Mouse (Mus musculus) thymus, adult 2 months (tissue): Measurements from ENCODE around the gene Tmem164.

Source experiments
- CTCF ChIP-seq: fragments of 200-500 bp; IDR thresholded peaks from 2 replicates; pipeline ENCODE4 v1.5.1; 2012; ENCODE audit warnings: mild to moderate bottlenecking, control low read depth, low read length, moderate library complexity, borderline replicate concordance; ENCODE audit not compliant: control insufficient read depth, poor library complexity, insufficient read depth; ENCODE audit errors: extremely low read depth
- POLR2A ChIP-seq: fragments of 200-500 bp; IDR thresholded peaks from 2 replicates; pipeline ENCODE4 v1.6.1; 2012; ENCODE audit warnings: mild to moderate bottlenecking, low read length, control low read depth, moderate library complexity; ENCODE audit not compliant: control insufficient read depth, poor library complexity, insufficient read depth; ENCODE audit errors: extremely low read depth

DNA sequence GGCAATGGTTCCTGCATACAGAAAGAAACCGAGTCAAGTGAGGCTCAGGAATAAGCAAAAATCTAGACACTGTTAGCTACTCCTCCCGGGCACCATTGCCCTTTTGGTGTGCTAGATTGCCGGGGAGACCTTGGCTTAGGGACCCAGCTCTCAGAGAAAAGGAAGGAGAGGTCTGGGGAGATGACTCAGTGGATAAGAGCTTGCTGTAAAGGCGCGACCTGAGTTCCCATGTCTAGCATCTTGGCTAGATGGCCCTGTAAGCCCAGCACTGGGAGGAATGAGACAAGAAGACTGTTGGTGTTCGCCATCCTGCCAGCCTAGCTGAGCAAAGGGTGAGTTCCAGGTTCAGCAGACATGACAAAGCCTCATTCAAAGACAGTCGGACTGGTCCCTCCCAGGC is 158.2 kb downstream of the Tmem164 start:
- no peak for TF ChIP-seq CTCF
- TF ChIP-seq POLR2A = no peak
